Mouse (Mus musculus) liver, embryonic 13.5 days (tissue): ENCODE results near the gene Haus3. TPM values are rescaled to one million over a fixed set of nuclear protein-coding genes. Genes with fewer than 3 reads are reported as not detected.

Experiments
- polyA plus RNA-seq: library from polyadenylated mRNA; unstranded; fragments of >200 nt; fragmentation: Nextera tagmentation; extraction: Ambion mirVana; gene quantifications from 2 replicates; pipeline ENCODE4 v1.2.1, GENCODE M21; 2015

Gene Haus3
- polyA plus RNA-seq, 1 experiment from 2014 or later, result 31.0 TPM

Other genes starting within 250 kb of the Haus3 start
- 30.9 and 35.5 TPM in 2 replicates for gene Nelfa, start 233.1 kb downstream of the Haus3 start, polyA plus RNA-seq
- gene Gm1673, start 186.1 kb downstream of the Haus3 start, polyA plus RNA-seq, result 5.0 and 7.0 TPM in 2 replicates
- gene Nat8l, start 173.5 kb downstream of the Haus3 start, polyA plus RNA-seq, result 0.05 and 0.06 TPM in 2 replicates
- 0.64 and 0.97 TPM in 2 replicates for gene Poln, start 79 bp downstream of the Haus3 start, polyA plus RNA-seq
- 3.2 and 3.8 TPM in 2 replicates for gene Mxd4, start 18.2 kb upstream of the Haus3 start, polyA plus RNA-seq
- 0.02 TPM in 1 of 2 replicates, not detected in the other for gene Zfyve28, start 118.9 kb upstream of the Haus3 start, polyA plus RNA-seq
- not detected in 2 replicates for gene Cfap99, start 119.1 kb upstream of the Haus3 start, polyA plus RNA-seq
- gene Rnf4, start 166.8 kb upstream of the Haus3 start, polyA plus RNA-seq, result 79.1 and 89.1 TPM in 2 replicates
- gene Fam193a, start 200.4 kb upstream of the Haus3 start, polyA plus RNA-seq, result 3.8 and 3.9 TPM in 2 replicates